Mouse (Mus musculus) R1 (cell line): ENCODE data around the gene Cma2.
"Not testable (repeated sequence)": the region's sequence is repeated elsewhere in the genome, so short reads cannot be mapped to it uniquely, and the experiment has no call there.

Experiments used
- DNase-seq: peaks from one replicate; pipeline ENCODE4 v3.0.0-alpha.2; 2018; ENCODE audit warnings: low read depth, low spot score

The Cma2 gene

DNA sequence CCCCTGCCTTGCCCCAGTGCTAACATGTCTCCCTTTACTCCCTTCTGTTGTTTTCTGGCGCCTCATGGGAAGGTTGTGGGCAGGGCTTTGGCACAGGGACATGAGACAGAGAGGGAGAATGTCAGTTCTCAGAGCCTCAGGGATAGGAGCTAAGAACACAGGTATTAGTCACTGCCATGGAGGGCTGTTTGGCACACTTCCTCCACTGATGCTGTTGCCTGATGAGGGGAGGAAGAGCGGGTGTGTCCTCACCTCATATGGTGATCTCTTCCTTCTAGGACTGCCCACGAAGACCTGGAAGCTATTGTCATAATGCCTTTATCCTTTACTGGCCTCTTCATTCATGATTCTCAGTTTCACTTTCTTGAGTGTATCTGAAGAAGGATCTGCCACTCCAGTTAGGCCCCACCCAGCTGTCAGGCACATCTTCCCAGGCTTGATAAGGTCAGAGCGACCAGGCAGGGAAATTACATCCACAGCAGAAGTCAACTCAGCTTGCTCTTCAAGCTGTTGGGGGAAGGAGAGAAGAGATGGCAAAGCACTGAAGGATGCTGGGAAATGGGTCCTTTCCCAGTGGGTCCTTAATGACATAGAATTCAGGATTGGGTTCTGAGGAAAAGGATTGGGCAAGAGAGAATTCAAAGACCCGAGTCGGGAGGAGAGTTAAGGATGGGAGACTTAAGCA is at the start of gene Cma2:
Gene Cma2 (plus strand): TSS at position 635 of the 685 bp plus-strand sequence.
- no peak for DNase-seq

- peak; percentile 43 for DNase-seq
These were observed 45.3 kb upstream of the Cma2 start for GRCm38 (mm10) chr14:55905518-55905917.

DNA sequence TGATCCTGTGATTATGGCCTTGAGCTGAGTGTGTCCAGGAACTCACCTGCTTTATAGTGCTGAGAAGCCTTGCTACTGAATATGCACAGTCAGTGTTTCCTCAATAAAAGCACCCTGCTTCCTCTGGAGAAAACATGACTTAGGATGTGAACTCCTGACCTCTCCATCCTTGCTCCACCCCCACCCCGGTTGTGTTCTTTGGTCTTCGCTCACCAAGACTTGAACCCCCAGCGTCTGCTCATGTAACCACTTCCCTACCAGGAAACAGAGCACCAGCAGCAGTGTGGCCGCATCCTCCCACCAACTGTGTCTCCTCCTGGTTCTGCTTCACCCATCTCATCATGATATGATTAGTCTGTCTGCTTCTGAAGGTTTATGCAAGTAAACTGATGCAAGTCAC is 37.4 kb upstream of the Cma2 start:
- DNase-seq: peak; percentile 49

DNA sequence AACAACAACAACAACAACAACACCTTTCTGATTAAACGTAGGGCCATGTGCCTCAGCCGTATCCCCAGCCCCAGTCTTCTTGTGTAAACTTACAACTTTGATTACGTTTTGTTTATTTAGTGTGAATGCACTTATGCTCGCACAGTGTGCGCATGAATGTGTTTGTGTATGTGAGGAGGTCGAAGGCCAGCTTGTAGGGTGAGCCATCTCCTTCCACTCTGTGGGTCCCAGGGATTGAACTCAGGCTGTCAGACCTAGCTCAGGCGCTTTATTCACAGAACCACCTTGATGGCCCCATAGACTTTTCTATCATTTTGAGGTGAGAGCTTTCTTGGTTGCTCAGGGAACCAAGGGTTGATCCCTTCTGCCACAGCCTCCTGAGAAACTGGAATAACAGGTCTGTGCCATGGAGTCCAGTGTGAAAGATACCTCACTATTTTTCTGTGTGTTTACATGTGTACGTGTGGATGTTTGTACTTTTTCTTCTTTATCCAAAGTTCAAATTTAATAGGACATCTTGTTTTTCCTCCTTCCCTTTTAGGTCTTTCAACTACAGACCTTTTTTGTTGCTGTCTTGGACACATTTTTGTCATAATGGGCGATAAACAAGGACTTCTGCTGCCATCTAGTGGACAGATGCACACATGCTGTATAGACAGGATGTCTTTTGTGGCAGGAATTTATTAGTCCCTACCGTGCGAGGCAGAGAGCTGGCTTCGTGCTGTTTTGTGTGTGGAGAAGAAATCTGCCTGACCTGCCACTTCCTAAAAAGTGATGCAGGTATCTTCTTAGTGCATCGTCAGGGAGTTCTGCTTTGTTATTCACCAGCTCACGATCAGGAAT is 32.3 kb upstream of the Cma2 start:
- DNase-seq: peak; percentile 85

DNA sequence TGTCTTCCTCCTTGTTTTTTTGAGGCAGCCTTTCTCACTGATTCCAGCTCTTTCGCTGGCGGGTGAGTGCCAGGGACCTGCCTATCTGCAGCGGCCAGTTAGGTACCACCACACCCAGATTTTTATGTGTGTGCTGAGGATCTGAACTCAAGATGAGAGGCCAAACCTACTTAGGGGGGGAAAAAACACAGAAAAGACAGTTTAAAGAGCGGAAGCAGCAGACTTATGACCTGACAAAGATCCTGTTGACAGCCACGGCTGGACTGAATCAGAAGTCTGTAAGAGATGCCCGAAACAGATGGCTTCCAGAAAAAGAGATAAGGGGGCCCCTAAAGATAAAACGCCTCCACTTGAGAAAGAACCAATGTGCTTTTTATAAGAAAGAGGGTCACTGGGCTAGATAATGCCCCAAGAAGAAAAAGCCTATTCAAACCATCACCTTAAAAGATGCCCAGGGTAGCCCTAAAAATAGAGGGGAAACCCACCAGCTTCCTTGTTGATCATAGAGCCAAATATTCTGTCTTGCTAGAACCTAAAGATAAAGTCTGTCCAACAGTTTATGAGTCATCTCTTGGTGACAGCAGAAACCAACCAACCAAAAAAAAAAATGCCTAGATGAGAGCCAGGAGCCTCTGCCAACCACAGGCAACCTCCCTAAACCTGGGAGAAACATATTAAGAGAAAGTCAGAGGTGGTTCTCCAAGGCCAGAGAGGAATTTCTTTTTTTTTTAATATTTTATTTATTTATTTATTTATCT is 28.1 kb upstream of the Cma2 start:
- no peak for DNase-seq

DNA sequence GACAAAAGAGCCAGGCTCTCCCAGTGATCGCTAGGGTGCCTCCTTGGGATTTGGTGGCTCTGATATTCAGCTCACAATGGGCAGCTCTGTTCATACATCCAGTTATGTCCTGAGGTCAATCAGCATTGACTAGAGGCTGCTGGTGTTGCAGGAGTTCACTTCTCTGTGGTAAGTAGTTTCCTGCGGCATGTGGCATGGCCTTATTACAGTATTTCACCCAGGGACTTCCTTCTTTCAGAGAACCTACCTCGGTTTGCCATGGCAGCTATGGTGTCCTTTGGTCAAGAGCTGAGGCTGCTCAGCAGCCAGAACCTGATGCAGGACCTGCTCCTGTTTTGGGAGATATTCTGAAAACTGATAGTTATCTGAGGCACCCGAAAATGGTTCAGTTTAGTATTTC is 23.9 kb upstream of the Cma2 start:
- no peak for DNase-seq

- DNase-seq: no peak
These were observed 21.4 kb upstream of the Cma2 start for GRCm38 (mm10) chr14:55929263-55929997.

- DNase-seq: no peak
These were observed 17.2 kb upstream of the Cma2 start for GRCm38 (mm10) chr14:55933586-55933985.

DNA sequence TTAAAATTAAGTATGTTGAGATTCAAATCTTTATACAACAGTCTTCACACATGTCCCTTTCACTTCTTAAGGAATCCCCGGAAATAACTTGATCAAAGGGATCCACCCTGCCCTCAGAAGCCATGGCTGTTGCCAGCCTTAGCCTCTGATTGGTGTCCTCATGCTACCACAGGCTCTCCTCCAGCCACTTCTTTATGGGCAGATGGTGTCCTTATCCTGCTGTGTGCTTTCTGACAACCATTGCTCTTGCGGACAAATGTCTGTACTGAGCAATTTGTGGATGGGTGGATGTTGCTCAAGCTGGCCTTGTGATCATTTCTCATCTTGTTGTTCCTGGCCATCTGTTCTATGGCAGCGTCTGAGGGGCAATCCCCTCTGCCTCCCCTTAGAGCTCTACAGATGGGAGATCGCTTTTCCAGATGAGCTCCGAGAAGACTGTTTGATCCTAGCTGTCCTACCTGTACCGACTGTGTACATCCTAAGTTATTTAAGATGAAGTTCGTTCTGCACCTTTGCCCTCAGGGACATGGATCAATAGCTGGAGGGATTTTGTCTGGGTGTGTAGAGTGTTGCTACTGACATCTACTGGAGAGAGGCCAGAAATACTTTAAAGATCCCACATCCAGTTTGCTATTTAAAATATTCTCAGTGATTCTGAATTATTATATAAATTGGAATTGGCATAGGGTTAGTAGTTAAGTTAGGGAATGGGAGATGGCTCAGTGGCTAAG is 10.5 kb upstream of the Cma2 start:
- no peak for DNase-seq

GRCm38 (mm10) chr14:55943601-55944000 is 7.2 kb upstream of the Cma2 start:
- DNase-seq: no peak

GRCm38 (mm10) chr14:55944575-55944974 is 6.2 kb upstream of the Cma2 start, which contains the start of gene Cma1:
Gene Cma1, minus strand, starts transcription at chr14:55944675.
- no peak for DNase-seq

GRCm38 (mm10) chr14:55946269-55946969 is 4.4 kb upstream of the Cma2 start:
- no peak for DNase-seq

GRCm38 (mm10) chr14:55963263-55963662 is 12.5 kb downstream of the Cma2 start:
- peak; percentile 77 for DNase-seq

GRCm38 (mm10) chr14:55963900-55964299 is 13.1 kb downstream of the Cma2 start:
- peak; percentile 68 for DNase-seq

DNA sequence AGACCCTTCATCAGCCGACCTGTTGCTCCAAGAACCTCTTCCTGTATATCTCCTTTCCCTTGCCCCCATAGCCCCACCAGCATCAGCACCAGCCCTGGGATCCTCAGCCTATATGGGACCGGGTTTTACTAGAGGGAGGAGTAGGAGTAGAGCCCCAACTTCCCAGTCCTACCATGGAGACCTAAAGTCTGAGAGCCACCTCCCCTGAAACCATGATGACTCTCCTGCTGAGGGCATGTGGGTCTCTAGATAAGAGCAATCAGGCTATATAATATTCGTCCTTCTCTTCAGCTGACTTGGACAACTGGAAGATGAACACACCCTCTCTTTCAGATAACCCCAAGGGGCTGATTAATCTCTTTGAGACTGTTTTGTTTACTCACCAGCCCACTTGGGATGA is 36.7 kb downstream of the Cma2 start:
- DNase-seq: not testable (repeated sequence)

DNA sequence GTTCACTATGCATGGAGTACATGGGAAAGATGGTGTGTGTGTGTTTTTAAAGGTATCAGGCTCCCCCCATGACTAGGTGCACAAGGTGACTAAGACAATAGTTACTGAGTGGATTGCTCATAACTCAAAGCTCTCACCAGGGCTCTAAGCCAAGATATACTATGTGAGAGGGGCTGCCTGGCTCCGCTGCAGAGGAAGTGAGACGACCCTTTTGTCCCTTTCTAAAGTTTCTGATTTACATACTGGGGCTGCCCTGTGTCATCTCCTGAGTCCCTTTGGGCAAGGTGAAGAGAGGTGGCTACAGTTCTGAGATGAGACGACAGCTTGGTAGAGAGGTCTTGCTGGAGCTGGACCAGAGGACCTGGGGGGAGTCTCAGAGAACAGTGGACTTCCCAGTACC is 62.4 kb downstream of the Cma2 start:
- no peak for DNase-seq

DNA sequence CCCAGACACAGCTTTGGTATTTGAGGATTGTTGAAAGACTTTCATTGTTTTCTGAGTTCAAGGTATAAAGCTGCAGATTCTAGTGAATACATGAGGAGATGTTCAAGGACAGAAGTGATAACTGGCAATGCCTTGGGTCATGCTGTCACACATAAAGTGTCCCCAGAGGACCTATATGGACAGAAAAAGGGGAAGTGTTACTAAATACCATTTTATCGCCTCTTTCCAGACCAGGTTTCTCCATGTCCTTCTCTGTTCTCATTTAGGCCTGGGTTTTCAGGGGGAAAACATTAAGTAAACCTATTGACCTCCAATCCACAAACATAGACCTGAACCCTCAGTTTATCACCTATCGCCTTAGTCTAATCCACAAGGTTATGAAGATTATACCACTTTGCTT is 63.1 kb downstream of the Cma2 start:
- no peak for DNase-seq

DNA sequence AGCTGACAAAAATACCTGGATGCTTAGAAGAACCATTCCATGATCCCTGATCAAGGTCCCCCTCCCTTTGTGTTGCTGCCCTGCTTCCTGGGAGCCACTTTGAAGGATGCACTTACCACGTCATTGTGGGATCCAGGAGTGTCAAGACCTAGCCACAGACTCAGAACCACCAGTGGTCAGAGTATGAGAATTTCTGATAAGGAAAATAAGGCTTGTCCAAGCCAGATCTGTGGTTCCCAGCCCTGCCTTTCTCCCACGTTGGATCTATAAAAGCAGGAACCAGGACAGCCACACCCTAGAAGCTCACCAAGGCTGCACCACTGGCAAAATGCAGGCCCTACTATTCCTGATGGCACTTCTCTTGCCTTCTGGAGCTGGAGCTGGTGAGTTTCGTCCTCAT is 66.9 kb downstream of the Cma2 start, which contains the start of gene Mcpt1:
Gene Mcpt1 (plus strand): TSS at position 301 of the 400 bp plus-strand sequence.
- not testable (repeated sequence) for DNase-seq

DNA sequence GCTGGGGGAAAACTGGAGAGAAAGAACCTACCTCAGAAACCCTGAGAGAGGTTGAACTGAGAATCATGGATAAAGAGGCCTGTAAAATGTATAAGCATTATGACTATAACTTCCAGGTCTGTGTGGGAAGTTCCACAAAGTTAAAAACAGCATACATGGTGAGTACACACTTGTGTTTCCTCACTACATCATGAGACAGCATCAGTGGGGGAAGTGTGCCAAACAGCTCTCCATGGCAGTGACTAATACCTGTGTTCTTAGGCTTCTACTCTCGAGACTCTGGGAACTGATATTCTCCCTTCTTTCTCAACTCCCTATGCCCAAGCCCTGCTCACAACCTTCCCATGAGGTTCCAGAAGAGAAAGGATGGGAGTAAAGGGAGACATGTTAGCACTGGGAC is 68.7 kb downstream of the Cma2 start:
- DNase-seq: no peak

DNA sequence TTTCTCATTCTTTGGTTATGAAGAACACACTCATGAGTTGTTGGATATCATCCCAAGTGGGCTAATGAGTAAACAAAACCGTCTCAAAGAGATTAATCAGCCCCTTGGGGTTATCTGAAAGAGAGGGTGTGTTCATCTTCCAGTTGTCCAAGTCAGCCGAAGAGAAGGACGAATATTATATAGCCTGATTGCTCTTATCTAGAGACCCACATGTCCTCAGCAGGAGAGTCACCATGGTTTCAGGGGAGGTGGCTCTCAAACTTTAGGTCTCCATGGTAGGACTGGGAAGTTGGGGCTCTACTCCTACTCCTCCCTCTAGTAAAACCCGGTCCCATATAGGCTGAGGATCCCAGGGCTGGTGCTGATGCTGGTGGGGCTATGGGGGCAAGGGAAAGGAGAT is 70.5 kb downstream of the Cma2 start:
- DNase-seq: not testable (repeated sequence)
